1 mouse cellular context compared by ENCODE assay signal in genomic region chr2:30236426-30237198, GRCm38 (mm10).
A peak's percentile ranks its signal among the peaks of the same experiment; 100 is the strongest.
TF ChIP-seq lines count a peak whose summit lies in the region.

No protein-coding gene starts in this region.

TF ChIP-seq in CH12.LX, 34 proteins besides CTCF, POLR2A, EP300 and RAD21:
- TF ChIP-seq TBP (conservative IDR thresholded peaks at IDR 0.05; ENCODE audit: low read depth, low read length) (peak; percentile 36; the same call in 1 of the 2 replicates), ZKSCAN1 (IDR thresholded peaks at IDR 0.05; ENCODE audit: borderline replicate concordance, low read depth, low read length) (no peak), ELF1 (IDR thresholded peaks at IDR 0.05; ENCODE audit: low read depth, low read length) (0 out of 2 replicates have a peak, but pooled peaks have one; percentile 16)
